Mouse (Mus musculus): ENCODE results near the gene Farp1. TPM values are rescaled to one million over a fixed set of nuclear protein-coding genes. Genes with fewer than 3 reads are reported as not detected.

Gene Farp1
- total RNA-seq (2023), result 6.6 TPM

DNA sequence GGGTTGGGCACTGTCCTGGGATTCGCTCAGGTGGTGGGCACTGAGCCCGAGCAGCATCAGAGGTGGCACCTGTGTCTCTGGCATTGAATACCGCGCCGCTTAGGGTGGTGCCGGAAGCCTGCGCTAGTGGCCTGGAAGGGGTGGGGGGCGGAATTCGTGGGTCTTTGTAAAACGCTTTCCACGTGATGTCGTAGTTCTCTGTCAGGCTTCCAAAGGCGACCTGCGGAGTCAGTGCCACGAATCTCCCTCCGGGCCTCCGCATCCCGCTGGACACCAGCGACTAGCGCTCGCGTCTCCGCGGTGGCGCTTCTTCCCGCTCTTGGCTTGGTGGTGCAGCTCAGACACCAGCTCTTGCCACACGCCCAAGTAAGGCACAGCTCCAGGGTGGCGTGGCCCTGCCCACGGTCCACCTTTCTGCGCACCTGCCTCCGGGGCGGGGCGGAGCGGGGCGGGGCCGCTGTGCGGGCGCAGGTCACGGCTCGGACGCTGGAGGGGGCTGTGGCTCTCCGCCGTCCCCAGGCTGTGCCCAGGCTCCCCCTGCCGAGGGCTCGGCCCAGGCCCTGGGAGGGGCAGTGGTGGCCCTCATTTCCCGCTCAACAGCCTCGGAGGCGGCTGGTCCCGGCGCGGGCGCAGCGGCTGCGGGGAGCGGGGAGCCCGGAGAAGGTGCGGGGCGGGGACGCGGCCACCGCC, at the start of gene Farp1:
Farp1 (plus strand) TSS at position 228 of the 690 bp plus-strand sequence.

Other genes with a start within 250 kb of the Farp1 start
- 56.8 TPM for gene Ipo5, start 124.0 kb upstream of the Farp1 start, total RNA-seq (2023)